Mouse (Mus musculus): ENCODE data around the gene Pim3. TPM values are rescaled to one million over a fixed set of nuclear protein-coding genes. Genes with fewer than 3 reads are reported as not detected.
A peak's percentile ranks its signal among the peaks of the same experiment; 100 is the strongest.
"Not testable (repeated sequence)": the region's sequence is repeated elsewhere in the genome, so short reads cannot be mapped to it uniquely, and the experiment has no call there.

Pim3 gene
- total RNA-seq (2012; rRNA removed) = 159 and 169 TPM in 2 replicates

- in situ Hi-C loops (cut with MboI; ENCODE audit: low sequenced_read_pairs in 2 of 2, unreplicated experiment in 2 of 2) = no loop called here
- peaks cover 3 to 17% of the 10 kb centered on the region in 2 experiments; a peak in 3 of 4 replicates for H3K4me1 ChIP-seq (ENCODE audit: control insufficient read depth in 2 of 2, insufficient read depth in 2 of 2, low read length in 2 of 2, poor library complexity in 1 of 2)
Measured at GRCm38 (mm10) chr15:88861772-88862622, at the start of gene Pim3. Pim3 (plus strand) TSS chr15:88862186.

DNA sequence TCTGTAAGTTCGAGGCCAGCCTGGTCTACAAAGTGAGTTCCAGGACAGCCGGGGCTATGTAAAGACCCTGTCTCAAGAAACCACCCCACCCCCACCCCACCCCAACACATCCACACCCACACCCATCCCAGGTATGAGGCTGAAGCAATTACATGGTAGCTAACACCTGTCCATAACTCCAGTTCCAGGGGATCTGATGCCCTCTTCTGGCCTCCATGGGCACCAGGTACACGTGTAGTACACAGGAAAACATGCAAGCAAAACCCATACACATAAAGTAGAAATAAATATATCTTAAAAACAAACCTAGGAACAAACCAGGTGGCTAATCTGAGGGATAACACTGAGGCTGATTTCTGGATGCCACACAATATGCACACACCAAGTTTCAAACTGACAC lies 48.7 kb upstream of the Pim3 start:
- H3K27ac ChIP-seq (ENCODE audit: insufficient read depth, low read depth, low read length, poor library complexity, severe bottlenecking) = no peak overlapping the region
- no peaks in the 10 kb centered on the region for H3K9me3 ChIP-seq (ENCODE audit: control insufficient read depth, insufficient read depth, low read depth, low read length)
- DNase-seq (ENCODE audit: low read depth, low spot score) = no peak
- H3K36me3 ChIP-seq (ENCODE audit: control insufficient read depth, insufficient read depth, low read length, poor library complexity, severe bottlenecking) = peaks cover 6% of the 10 kb centered on the region; the same call in 1 of the 2 replicates
- no peaks in the 10 kb centered on the region; a peak in 3 of 4 replicates for H3K4me1 ChIP-seq (ENCODE audit: control insufficient read depth in 2 of 2, insufficient read depth in 2 of 2, low read length in 2 of 2, poor library complexity in 1 of 2)
- H3K4me3 ChIP-seq (ENCODE audit: insufficient read depth in 1 of 2, low read depth in 1 of 2, low read length in 2 of 2, poor library complexity in 1 of 2, severe bottlenecking in 1 of 2) = no peak overlapping the region
- H3K9ac ChIP-seq (ENCODE audit: insufficient read depth, low read depth, low read length, poor library complexity, severe bottlenecking) = no peak overlapping the region
- in situ Hi-C loops (cut with MboI; ENCODE audit: low sequenced_read_pairs in 2 of 2, unreplicated experiment in 2 of 2) = no loop called here
- TF ChIP-seq ZC3H11A (IDR thresholded peaks at IDR 0.05; ENCODE audit: borderline replicate concordance, low read depth, low read length) = no peak
- TF ChIP-seq MAFK (IDR thresholded peaks at IDR 0.05; ENCODE audit: insufficient read depth, low read depth, low read length) = no peak
- no peak for TF ChIP-seq HCFC1 (IDR thresholded peaks at IDR 0.05; ENCODE audit: borderline replicate concordance, insufficient read depth, low read length)
- no peak for TF ChIP-seq ZNF384 (IDR thresholded peaks at IDR 0.05; ENCODE audit: low read depth, low read length)
- no peak for TF ChIP-seq CHD2 (IDR thresholded peaks at IDR 0.05; ENCODE audit: low read depth, low read length)

More at GRCm38 (mm10) chr15:88861772-88862622, at the start of gene Pim3:
- H3K9me3 ChIP-seq (ENCODE audit: control insufficient read depth, insufficient read depth, low read depth, low read length) = no peaks in the 10 kb centered on the region
- peak within 1 kb of the TSS; percentile 90 to 92 for H3K4me3 ChIP-seq (ENCODE audit: insufficient read depth in 1 of 2, low read depth in 1 of 2, low read length in 2 of 2, poor library complexity in 1 of 2, severe bottlenecking in 1 of 2)
- peak within 1 kb of the TSS; percentile 97 for H3K27ac ChIP-seq (ENCODE audit: insufficient read depth, low read depth, low read length, poor library complexity, severe bottlenecking)
- TF ChIP-seq ZC3H11A (IDR thresholded peaks at IDR 0.05; ENCODE audit: borderline replicate concordance, low read depth, low read length) (no peak), CHD2 (IDR thresholded peaks at IDR 0.05; ENCODE audit: low read depth, low read length) (no peak), MAFK (IDR thresholded peaks at IDR 0.05; ENCODE audit: insufficient read depth, low read depth, low read length) (no peak), ZNF384 (IDR thresholded peaks at IDR 0.05; ENCODE audit: low read depth, low read length) (no peak), HCFC1 (IDR thresholded peaks at IDR 0.05; ENCODE audit: borderline replicate concordance, insufficient read depth, low read length) (no peak)
- peak within 1 kb of the TSS; percentile 94 for H3K9ac ChIP-seq (ENCODE audit: insufficient read depth, low read depth, low read length, poor library complexity, severe bottlenecking)
- peak; percentile 94 for DNase-seq (ENCODE audit: low read depth, low spot score)
- H3K36me3 ChIP-seq (ENCODE audit: control insufficient read depth, insufficient read depth, low read length, poor library complexity, severe bottlenecking) = peaks cover 35% of the 10 kb centered on the region

DNA sequence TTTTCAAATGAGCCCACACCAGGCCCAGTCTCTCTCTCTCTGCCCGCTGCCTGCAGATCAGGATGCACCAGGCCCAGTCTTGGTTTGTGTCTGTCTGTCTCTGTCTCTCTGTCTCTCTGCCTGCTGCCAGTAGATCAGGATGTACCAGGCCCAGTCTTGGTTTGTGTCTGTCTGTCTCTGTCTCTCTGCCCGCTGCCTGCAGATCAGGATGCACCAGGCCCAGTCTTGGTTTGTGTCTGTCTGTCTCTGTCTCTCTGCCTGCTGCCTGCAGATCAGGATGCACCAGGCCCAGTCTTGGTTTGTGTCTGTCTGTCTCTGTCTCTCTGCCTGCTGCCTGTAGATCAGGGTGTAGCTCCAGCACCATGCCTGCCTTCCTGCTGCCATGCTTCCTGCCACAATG lies 48.1 kb upstream of the Pim3 start:
- H3K9me3 ChIP-seq (ENCODE audit: control insufficient read depth, insufficient read depth, low read depth, low read length); H3K27ac ChIP-seq (ENCODE audit: insufficient read depth, low read depth, low read length, poor library complexity, severe bottlenecking); in situ Hi-C loops (cut with MboI; ENCODE audit: low sequenced_read_pairs in 2 of 2, unreplicated experiment in 2 of 2); H3K4me1 ChIP-seq (ENCODE audit: control insufficient read depth in 2 of 2, insufficient read depth in 2 of 2, low read length in 2 of 2, poor library complexity in 1 of 2); H3K4me3 ChIP-seq (ENCODE audit: insufficient read depth in 1 of 2, low read depth in 1 of 2, low read length in 2 of 2, poor library complexity in 1 of 2, severe bottlenecking in 1 of 2); H3K9ac ChIP-seq (ENCODE audit: insufficient read depth, low read depth, low read length, poor library complexity, severe bottlenecking); H3K36me3 ChIP-seq (ENCODE audit: control insufficient read depth, insufficient read depth, low read length, poor library complexity, severe bottlenecking); DNase-seq (ENCODE audit: low read depth, low spot score): not testable (repeated sequence)

GRCm38 (mm10) chr15:88814411-88815047 lies 47.5 kb upstream of the Pim3 start:
- no peak for DNase-seq (ENCODE audit: low read depth, low spot score)
- no peak overlapping the region for H3K27ac ChIP-seq (ENCODE audit: insufficient read depth, low read depth, low read length, poor library complexity, severe bottlenecking)
- no peaks in the 10 kb centered on the region for H3K9me3 ChIP-seq (ENCODE audit: control insufficient read depth, insufficient read depth, low read depth, low read length)
- in situ Hi-C loops (cut with MboI; ENCODE audit: low sequenced_read_pairs in 2 of 2, unreplicated experiment in 2 of 2) = no loop called here
- H3K36me3 ChIP-seq (ENCODE audit: control insufficient read depth, insufficient read depth, low read length, poor library complexity, severe bottlenecking) = peaks cover 6% of the 10 kb centered on the region; the same call in 1 of the 2 replicates
- H3K4me3 ChIP-seq (ENCODE audit: insufficient read depth in 1 of 2, low read depth in 1 of 2, low read length in 2 of 2, poor library complexity in 1 of 2, severe bottlenecking in 1 of 2) = no peak overlapping the region
- peak; percentile 45; the same call in 1 of the 2 replicates for TF ChIP-seq ZC3H11A (IDR thresholded peaks at IDR 0.05; ENCODE audit: borderline replicate concordance, low read depth, low read length)
- TF ChIP-seq ZNF384 (IDR thresholded peaks at IDR 0.05; ENCODE audit: low read depth, low read length) = no peak
- no peaks in the 10 kb centered on the region; a peak in 1 of 4 replicates for H3K4me1 ChIP-seq (ENCODE audit: control insufficient read depth in 2 of 2, insufficient read depth in 2 of 2, low read length in 2 of 2, poor library complexity in 1 of 2)
- H3K9ac ChIP-seq (ENCODE audit: insufficient read depth, low read depth, low read length, poor library complexity, severe bottlenecking) = no peak overlapping the region

Data from ES-E14 (cell line).